Mouse (Mus musculus): ENCODE results near the gene Sult2a7. TPM values are rescaled to one million over a fixed set of nuclear protein-coding genes. Genes with fewer than 3 reads are reported as not detected.

Sult2a7 gene
- not detected for total RNA-seq (2022)

- DNase-seq (ENCODE audit: low spot score in 2 of 2) = no peak
These were observed at the start of gene Sult2a7 for GRCm38 (mm10) chr7:14494130-14494529. Gene Sult2a7, minus strand, starts transcription at chr7:14494230.

GRCm38 (mm10) chr7:14525280-14525679 lies 31.2 kb upstream of the Sult2a7 start:
- DNase-seq (ENCODE audit: low spot score in 2 of 2) = no peak

GRCm38 (mm10) chr7:14522636-14523035 lies 28.6 kb upstream of the Sult2a7 start:
- DNase-seq (ENCODE audit: low spot score in 2 of 2) = no peak

DNA sequence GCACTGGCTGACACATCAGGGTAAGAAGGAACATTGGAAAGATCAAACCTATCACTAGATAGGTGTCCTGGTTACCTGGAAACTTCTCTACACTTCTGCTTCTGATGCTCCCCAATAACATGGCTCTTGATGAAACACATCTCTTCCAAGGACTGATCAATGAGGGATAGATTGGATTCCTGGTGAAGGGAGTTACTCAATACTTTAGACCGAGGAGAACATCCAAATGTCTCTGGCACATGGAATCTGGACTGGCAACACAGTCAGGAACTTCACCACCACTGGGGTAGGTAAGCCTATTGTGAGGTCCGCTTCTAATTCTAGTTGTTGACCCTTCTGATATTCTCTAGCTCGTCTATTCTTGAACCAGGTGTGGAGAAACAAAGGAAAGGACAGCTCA lies 24.3 kb upstream of the Sult2a7 start:
- no peak for DNase-seq (ENCODE audit: low spot score in 2 of 2)

GRCm38 (mm10) chr7:14492886-14493285 lies 1.1 kb downstream of the Sult2a7 start:
- no peak for DNase-seq (ENCODE audit: low spot score in 2 of 2)

GRCm38 (mm10) chr7:14446534-14446933 lies 47.5 kb downstream of the Sult2a7 start, which contains the start of gene Sult2a8:
Gene Sult2a8, minus strand, starts transcription at chr7:14446769.
- DNase-seq (ENCODE audit: low spot score in 2 of 2) = no peak

GRCm38 (mm10) chr7:14439581-14439980 lies 54.4 kb downstream of the Sult2a7 start:
- no peak for DNase-seq (ENCODE audit: low spot score in 2 of 2)

DNA sequence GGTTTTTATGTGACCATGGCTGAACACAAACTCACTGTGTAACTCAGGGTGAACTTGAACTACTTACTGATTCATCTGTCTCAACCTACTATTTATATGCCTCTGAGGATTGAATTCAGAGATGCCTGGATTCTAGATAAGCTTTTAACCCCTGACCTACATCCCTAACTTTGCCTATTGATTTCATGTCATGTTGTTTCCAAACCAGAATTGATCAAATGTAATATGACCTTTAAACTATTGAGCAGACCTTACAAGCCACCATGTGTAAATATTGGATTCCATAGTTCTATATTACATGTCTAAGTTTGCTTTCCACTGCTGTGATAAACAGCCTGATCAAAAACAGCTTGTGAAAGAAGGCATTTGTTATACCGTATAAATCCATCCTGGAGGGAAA lies 55.5 kb downstream of the Sult2a7 start:
- no peak for DNase-seq (ENCODE audit: low spot score in 2 of 2)

- no peak for DNase-seq (ENCODE audit: low spot score in 2 of 2)
These were observed 56.0 kb downstream of the Sult2a7 start for GRCm38 (mm10) chr7:14438029-14438428.

Other genes starting within 250 kb of the Sult2a7 start
- not detected for gene Sult2a6, start 239.4 kb downstream of the Sult2a7 start, total RNA-seq (2022)
- gene Obox8, start 160.7 kb downstream of the Sult2a7 start, total RNA-seq (2022) = not detected
- under 1 TPM in 1 of 4 experiments, not detected in 3; 0.19 TPM for gene Sult2a8, start 47.5 kb downstream of the Sult2a7 start, total RNA-seq (2022)
- not detected for gene Vmn1r90, start 69.3 kb upstream of the Sult2a7 start, total RNA-seq (2022)
- gene Obox7, start 165.3 kb upstream of the Sult2a7 start, total RNA-seq (2022) = not detected